Mouse (Mus musculus): Measurements from ENCODE around the gene Scn1b. TPM values are rescaled to one million over a fixed set of nuclear protein-coding genes. Genes with fewer than 3 reads are reported as not detected.

Scn1b gene
- polyA plus RNA-seq, 1 experiment from 2014 or later: 0.89 TPM

Other genes with a start within 250 kb of the Scn1b start
- gene Cd22, start 246.7 kb downstream of the Scn1b start, polyA plus RNA-seq (2015; fragmentation: Nextera tagmentation; extraction: Ambion mirVana): 0.15 and 0.16 TPM in 2 replicates
- 0.23 and 0.28 TPM in 2 replicates for gene Mag, start 212.1 kb downstream of the Scn1b start, polyA plus RNA-seq (2015; fragmentation: Nextera tagmentation; extraction: Ambion mirVana)
- gene Hamp2, start 202.3 kb downstream of the Scn1b start, polyA plus RNA-seq (2015; fragmentation: Nextera tagmentation; extraction: Ambion mirVana): not detected in 2 replicates
- not detected in 2 replicates for gene Hamp, start 183.0 kb downstream of the Scn1b start, polyA plus RNA-seq (2015; fragmentation: Nextera tagmentation; extraction: Ambion mirVana)
- gene Usf2, start 170.2 kb downstream of the Scn1b start, polyA plus RNA-seq (2015; fragmentation: Nextera tagmentation; extraction: Ambion mirVana): 20.5 and 22.3 TPM in 2 replicates
- gene Lsr, start 153.5 kb downstream of the Scn1b start, polyA plus RNA-seq (2015; fragmentation: Nextera tagmentation; extraction: Ambion mirVana): 85.0 and 88.3 TPM in 2 replicates
- gene Fam187b, start 153.2 kb downstream of the Scn1b start, polyA plus RNA-seq (2015; fragmentation: Nextera tagmentation; extraction: Ambion mirVana): 6.5 and 7.5 TPM in 2 replicates
- 62.1 and 66.0 TPM in 2 replicates for gene Fxyd5, start 84.5 kb downstream of the Scn1b start, polyA plus RNA-seq (2015; fragmentation: Nextera tagmentation; extraction: Ambion mirVana)
- 4.9 and 5.6 TPM in 2 replicates for gene Fxyd7, start 75.5 kb downstream of the Scn1b start, polyA plus RNA-seq (2015; fragmentation: Nextera tagmentation; extraction: Ambion mirVana)
- 105 and 119 TPM in 2 replicates for gene Fxyd1, start 69.8 kb downstream of the Scn1b start, polyA plus RNA-seq (2015; fragmentation: Nextera tagmentation; extraction: Ambion mirVana)
- 0.14 and 0.38 TPM in 2 replicates for gene Lgi4, start 67.7 kb downstream of the Scn1b start, polyA plus RNA-seq (2015; fragmentation: Nextera tagmentation; extraction: Ambion mirVana)
- 76.9 and 84.8 TPM in 2 replicates for gene Fxyd3, start 50.3 kb downstream of the Scn1b start, polyA plus RNA-seq (2015; fragmentation: Nextera tagmentation; extraction: Ambion mirVana)
- 17.4 and 23.2 TPM in 2 replicates for gene Hpn, start 11.7 kb downstream of the Scn1b start, polyA plus RNA-seq (2015; fragmentation: Nextera tagmentation; extraction: Ambion mirVana)
- 68.1 and 72.2 TPM in 2 replicates for gene Gramd1a, start 28.9 kb upstream of the Scn1b start, polyA plus RNA-seq (2015; fragmentation: Nextera tagmentation; extraction: Ambion mirVana)
- not detected in 2 replicates for gene Scgb2b2, start 163.5 kb upstream of the Scn1b start, polyA plus RNA-seq (2015; fragmentation: Nextera tagmentation; extraction: Ambion mirVana)
- not detected in 2 replicates for gene Scgb1b2, start 164.8 kb upstream of the Scn1b start, polyA plus RNA-seq (2015; fragmentation: Nextera tagmentation; extraction: Ambion mirVana)
- gene Scgb2b3, start 235.1 kb upstream of the Scn1b start, polyA plus RNA-seq (2015; fragmentation: Nextera tagmentation; extraction: Ambion mirVana): not detected in 2 replicates
- gene Scgb1b3, start 248.6 kb upstream of the Scn1b start, polyA plus RNA-seq (2015; fragmentation: Nextera tagmentation; extraction: Ambion mirVana): not detected in 2 replicates

Data from lung, embryonic 16.5 days (tissue).